Mouse (Mus musculus): Measurements from ENCODE around the gene Gm11938. TPM values are rescaled to one million over a fixed set of nuclear protein-coding genes. Genes with fewer than 3 reads are reported as not detected.

Gene Gm11938
- not detected in 2 replicates for polyA plus RNA-seq (2012; rRNA removed)

GRCm38 (mm10) chr11:99603208-99603607 lies at the start of gene Gm11938:
TSS of gene Gm11938 (minus strand) at chr11:99603308.

GRCm38 (mm10) chr11:99650136-99650535 lies 47.0 kb upstream of the Gm11938 start, which contains the start of gene Gm11555:
TSS of gene Gm11555 (minus strand) at chr11:99650236.

GRCm38 (mm10) chr11:99643635-99644139 lies 40.6 kb upstream of the Gm11938 start, which contains the start of gene Krtap4-7:
TSS of gene Krtap4-7 (minus strand) at chr11:99644089.

GRCm38 (mm10) chr11:99634653-99635134 lies 31.6 kb upstream of the Gm11938 start, which contains the start of gene Krtap4-2:
TSS of gene Krtap4-2 (minus strand) at chr11:99635084.

GRCm38 (mm10) chr11:99628138-99628537 lies 25.0 kb upstream of the Gm11938 start, which contains the start of gene Krtap4-1:
TSS of gene Krtap4-1 (minus strand) at chr11:99628238.

GRCm38 (mm10) chr11:99620335-99620734 lies 17.2 kb upstream of the Gm11938 start, which contains the start of gene Gm11562:
TSS of gene Gm11562 (minus strand) at chr11:99620435.

GRCm38 (mm10) chr11:99614796-99615363 lies 11.8 kb upstream of the Gm11938 start, which contains the start of gene Krtap2-4:
TSS of gene Krtap2-4 (minus strand) at chr11:99614846.

GRCm38 (mm10) chr11:99610089-99610488 lies 7.0 kb upstream of the Gm11938 start, which contains the start of gene Gm11937:
TSS of gene Gm11937 (minus strand) at chr11:99610189.

GRCm38 (mm10) chr11:99597742-99598141 lies 5.4 kb downstream of the Gm11938 start, which contains the start of gene Krtap9-3:
TSS of gene Krtap9-3 (minus strand) at chr11:99598105.

GRCm38 (mm10) chr11:99590981-99591380 lies 12.1 kb downstream of the Gm11938 start, which contains the start of gene Krtap1-3:
TSS of gene Krtap1-3 (minus strand) at chr11:99591339.

GRCm38 (mm10) chr11:99583245-99583704 lies 19.8 kb downstream of the Gm11938 start, which contains the start of gene Krtap1-4:
TSS of gene Krtap1-4 (minus strand) at chr11:99583654.

GRCm38 (mm10) chr11:99580636-99581035 lies 22.5 kb downstream of the Gm11938 start, which contains the start of gene Krtap1-5:
TSS of gene Krtap1-5 (minus strand) at chr11:99581016.

GRCm38 (mm10) chr11:99566530-99566929 lies 36.6 kb downstream of the Gm11938 start, which contains the start of gene Krtap3-1:
TSS of gene Krtap3-1 (minus strand) at chr11:99566630.

GRCm38 (mm10) chr11:99559366-99559765 lies 43.7 kb downstream of the Gm11938 start, which contains the start of gene Gm11939:
TSS of gene Gm11939 (minus strand) at chr11:99559466.

GRCm38 (mm10) chr11:99556753-99557152 lies 46.4 kb downstream of the Gm11938 start, which contains the start of gene Krtap3-2:
TSS of gene Krtap3-2 (minus strand) at chr11:99556853.

Other genes starting within 250 kb of the Gm11938 start
- gene Krt28, start 228.4 kb downstream of the Gm11938 start, polyA plus RNA-seq (2012; rRNA removed): not detected in 2 replicates
- 1.5 and 1.7 TPM in 2 replicates for gene Krt10, start 213.9 kb downstream of the Gm11938 start, polyA plus RNA-seq (2012; rRNA removed)
- gene Krt12, start 181.0 kb downstream of the Gm11938 start, polyA plus RNA-seq (2012; rRNA removed): 0.05 TPM in 1 of 2 replicates, not detected in the other
- 12.1 and 18.7 TPM in 2 replicates for gene Krt20, start 165.2 kb downstream of the Gm11938 start, polyA plus RNA-seq (2012; rRNA removed)
- gene Krt23, start 110.2 kb downstream of the Gm11938 start, polyA plus RNA-seq (2012; rRNA removed): 4.7 and 5.5 TPM in 2 replicates
- gene Krt39, start 82.0 kb downstream of the Gm11938 start, polyA plus RNA-seq (2012; rRNA removed): not detected in 2 replicates
- not detected in 2 replicates for gene Krt40, start 60.1 kb downstream of the Gm11938 start, polyA plus RNA-seq (2012; rRNA removed)
- not detected in 2 replicates for gene Krtap3-3, start 52.4 kb downstream of the Gm11938 start, polyA plus RNA-seq (2012; rRNA removed)
- gene Krtap3-2, start 46.5 kb downstream of the Gm11938 start, polyA plus RNA-seq (2012; rRNA removed): not detected in 2 replicates
- gene Gm11939, start 43.8 kb downstream of the Gm11938 start, polyA plus RNA-seq (2012; rRNA removed): not detected in 2 replicates
- gene Krtap3-1, start 36.7 kb downstream of the Gm11938 start, polyA plus RNA-seq (2012; rRNA removed): not detected in 2 replicates
- gene Krtap1-5, start 22.3 kb downstream of the Gm11938 start, polyA plus RNA-seq (2012; rRNA removed): not detected in 2 replicates
- gene Krtap1-4, start 19.7 kb downstream of the Gm11938 start, polyA plus RNA-seq (2012; rRNA removed): not detected in 2 replicates
- not detected in 2 replicates for gene Krtap1-3, start 12.0 kb downstream of the Gm11938 start, polyA plus RNA-seq (2012; rRNA removed)
- gene Krtap9-3, start 5.2 kb downstream of the Gm11938 start, polyA plus RNA-seq (2012; rRNA removed): not detected in 2 replicates
- gene Gm11937, start 6.9 kb upstream of the Gm11938 start, polyA plus RNA-seq (2012; rRNA removed): not detected in 2 replicates
- gene Krtap2-4, start 11.5 kb upstream of the Gm11938 start, polyA plus RNA-seq (2012; rRNA removed): not detected in 2 replicates
- gene Gm11562, start 17.1 kb upstream of the Gm11938 start, polyA plus RNA-seq (2012; rRNA removed): not detected in 2 replicates
- gene Krtap4-1, start 24.9 kb upstream of the Gm11938 start, polyA plus RNA-seq (2012; rRNA removed): not detected in 2 replicates
- gene Krtap4-2, start 31.8 kb upstream of the Gm11938 start, polyA plus RNA-seq (2012; rRNA removed): not detected in 2 replicates
- gene Krtap4-7, start 40.8 kb upstream of the Gm11938 start, polyA plus RNA-seq (2012; rRNA removed): not detected in 2 replicates
- gene Gm11555, start 46.9 kb upstream of the Gm11938 start, polyA plus RNA-seq (2012; rRNA removed): not detected in 2 replicates
- not detected in 2 replicates for gene Gm11563, start 55.7 kb upstream of the Gm11938 start, polyA plus RNA-seq (2012; rRNA removed)
- not detected in 2 replicates for gene Krtap4-6, start 62.7 kb upstream of the Gm11938 start, polyA plus RNA-seq (2012; rRNA removed)
- not detected in 2 replicates for gene Gm14190, start 87.4 kb upstream of the Gm11938 start, polyA plus RNA-seq (2012; rRNA removed)
- gene Gm14180, start 131.0 kb upstream of the Gm11938 start, polyA plus RNA-seq (2012; rRNA removed): not detected in 2 replicates
- not detected in 2 replicates for gene Gm11595, start 169.6 kb upstream of the Gm11938 start, polyA plus RNA-seq (2012; rRNA removed)
- not detected in 2 replicates for gene Krtap4-8, start 177.4 kb upstream of the Gm11938 start, polyA plus RNA-seq (2012; rRNA removed)
- not detected in 2 replicates for gene Krtap4-9, start 181.9 kb upstream of the Gm11938 start, polyA plus RNA-seq (2012; rRNA removed)
- not detected in 2 replicates for gene Gm11596, start 190.2 kb upstream of the Gm11938 start, polyA plus RNA-seq (2012; rRNA removed)
- not detected in 2 replicates for gene Gm11569, start 195.6 kb upstream of the Gm11938 start, polyA plus RNA-seq (2012; rRNA removed)
- not detected in 2 replicates for gene Gm11554, start 201.1 kb upstream of the Gm11938 start, polyA plus RNA-seq (2012; rRNA removed)
- not detected in 2 replicates for gene Krtap4-13, start 206.6 kb upstream of the Gm11938 start, polyA plus RNA-seq (2012; rRNA removed)
- gene Gm11564, start 212.4 kb upstream of the Gm11938 start, polyA plus RNA-seq (2012; rRNA removed): not detected in 2 replicates
- gene 2300003K06Rik, start 234.8 kb upstream of the Gm11938 start, polyA plus RNA-seq (2012; rRNA removed): not detected in 2 replicates
- not detected in 2 replicates for gene Krtap4-16, start 248.3 kb upstream of the Gm11938 start, polyA plus RNA-seq (2012; rRNA removed)

All from liver, embryonic 18 days (tissue).